Mouse (Mus musculus) forebrain, embryonic 16.5 days (tissue): ENCODE measurements around the gene Flt1. TPM values are rescaled to one million over a fixed set of nuclear protein-coding genes. Genes with fewer than 3 reads are reported as not detected.

Source experiments
- ATAC-seq: fragments of 200-750 bp; cut with Nextera tagmentation; 2 replicates; pipeline ENCODE4 v1.8.0; 2017; ENCODE audit warnings: mild to moderate bottlenecking, moderate library complexity
- H3K27ac ChIP-seq: fragments of 300-500 bp; sonication (generic); 2 replicates; pipeline ENCODE4 v1.5.1; 2014; ENCODE audit warnings: low read length, control low read depth
- H3K27me3 ChIP-seq: fragments of 300-500 bp; sonication (generic); replicated peaks from 2 replicates; pipeline ENCODE4 v1.6.1; 2014; ENCODE audit warnings: low read length; ENCODE audit not compliant: control insufficient read depth, insufficient read depth
- H3K36me3 ChIP-seq: fragments of 300-500 bp; sonication (generic); 2 replicates; pipeline ENCODE4 v1.6.1; 2014; ENCODE audit not compliant: control insufficient read depth, insufficient read depth
- H3K4me1 ChIP-seq: fragments of 300-500 bp; sonication (generic); replicated peaks from 2 replicates; pipeline ENCODE4 v1.6.1; 2014; ENCODE audit warnings: low read length; ENCODE audit not compliant: control insufficient read depth, insufficient read depth
- H3K4me2 ChIP-seq: fragments of 300-500 bp; sonication (generic); 2 replicates; pipeline ENCODE4 v1.6.1; 2014; ENCODE audit warnings: mild to moderate bottlenecking, low read length, control low read depth
- H3K4me3 ChIP-seq: fragments of 300-500 bp; sonication (generic); replicated peaks from 2 replicates; pipeline ENCODE4 v1.5.1; 2014; ENCODE audit warnings: mild to moderate bottlenecking, low read length, control low read depth
- H3K9ac ChIP-seq: fragments of 300-500 bp; sonication (generic); replicated peaks from 2 replicates; pipeline ENCODE4 v1.6.1; 2014; ENCODE audit warnings: low read depth, low read length, control low read depth
- H3K9me3 ChIP-seq: fragments of 300-500 bp; sonication (generic); 2 replicates; pipeline ENCODE4 v1.6.1; 2016; ENCODE audit warnings: low read length; ENCODE audit not compliant: control insufficient read depth
- WGBS: fragments of 180-500 bp; shearing (Covaris S2); extraction: QIAGEN DNeasy Blood & Tissue Kit; methylation state at CpG from one replicate; pipeline ENCODE4 v1.1.7; 2014; 5-methylcytosine and 5-hydroxymethylcytosine counted together
- polyA plus RNA-seq: library from polyadenylated mRNA; unstranded; fragments of >200 nt; fragmentation: Nextera tagmentation; extraction: Ambion mirVana; gene quantifications from 2 replicates; pipeline ENCODE4 v1.2.1, GENCODE M21; 2015

Flt1 gene
- polyA plus RNA-seq, 1 experiment from 2014 or later = 13.0 TPM

DNA sequence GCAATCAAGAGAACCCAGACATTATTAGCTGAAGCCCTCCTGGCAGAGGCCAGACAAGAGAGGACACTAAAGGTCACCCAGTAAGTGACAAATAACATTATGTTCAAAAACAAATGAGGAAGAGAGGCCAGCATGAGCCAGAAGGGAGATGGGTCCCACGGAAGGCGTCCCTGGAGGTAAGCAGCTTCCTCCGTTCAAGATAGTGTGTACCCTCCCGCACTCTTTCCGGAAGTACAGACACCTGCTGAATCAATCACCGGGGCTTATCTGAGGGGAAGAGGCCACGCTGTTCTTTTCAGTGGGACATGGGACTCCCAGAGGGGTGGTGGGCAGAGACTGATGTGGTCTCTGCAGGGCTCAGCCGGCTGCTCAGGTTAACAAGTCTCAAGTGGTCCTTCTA lies 146.1 kb downstream of the Flt1 start:
- Histone ChIP-seq H3K4me1 (no peaks in the 10 kb centered on the region), H3K36me3 (no peaks in the 10 kb centered on the region), H3K4me3 (no peak overlapping the region), H3K9me3 (no peaks in the 10 kb centered on the region), H3K9ac (no peak overlapping the region), H3K4me2 (no peak overlapping the region), H3K27ac (no peak overlapping the region), H3K27me3 (no peaks in the 10 kb centered on the region)
- ATAC-seq = no peak
- 83% methylated on average over 8 of the region's 8 CpGs for WGBS

DNA sequence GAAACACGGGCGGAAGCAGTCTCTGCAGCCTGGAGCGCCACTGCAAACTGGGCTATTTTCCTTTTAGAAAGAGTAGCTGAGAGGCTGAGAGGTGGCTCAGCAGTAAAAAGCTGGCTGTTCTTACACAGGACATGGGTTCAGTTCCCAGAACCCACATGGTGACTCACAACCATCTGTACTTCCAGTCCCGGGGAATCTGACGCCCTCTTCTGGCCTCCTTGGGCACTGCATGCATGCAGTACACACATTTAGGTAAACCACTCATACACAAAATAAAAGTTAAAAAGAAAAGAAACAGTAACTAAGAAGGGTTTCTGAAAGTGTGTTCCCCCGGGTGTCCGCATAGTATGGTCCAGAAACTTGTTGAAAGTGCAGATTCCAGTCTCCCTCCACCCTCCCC lies 146.7 kb downstream of the Flt1 start:
- no peak overlapping the region for H3K4me2 ChIP-seq
- H3K9me3 ChIP-seq = no peaks in the 10 kb centered on the region
- no peak overlapping the region for H3K9ac ChIP-seq
- no peaks in the 10 kb centered on the region for H3K4me1 ChIP-seq
- H3K4me3 ChIP-seq = no peak overlapping the region
- no peaks in the 10 kb centered on the region for H3K36me3 ChIP-seq
- ATAC-seq = no peak
- WGBS = 91% methylated on average over 7 of the region's 7 CpGs
- no peak overlapping the region for H3K27ac ChIP-seq
- H3K27me3 ChIP-seq = no peaks in the 10 kb centered on the region

DNA sequence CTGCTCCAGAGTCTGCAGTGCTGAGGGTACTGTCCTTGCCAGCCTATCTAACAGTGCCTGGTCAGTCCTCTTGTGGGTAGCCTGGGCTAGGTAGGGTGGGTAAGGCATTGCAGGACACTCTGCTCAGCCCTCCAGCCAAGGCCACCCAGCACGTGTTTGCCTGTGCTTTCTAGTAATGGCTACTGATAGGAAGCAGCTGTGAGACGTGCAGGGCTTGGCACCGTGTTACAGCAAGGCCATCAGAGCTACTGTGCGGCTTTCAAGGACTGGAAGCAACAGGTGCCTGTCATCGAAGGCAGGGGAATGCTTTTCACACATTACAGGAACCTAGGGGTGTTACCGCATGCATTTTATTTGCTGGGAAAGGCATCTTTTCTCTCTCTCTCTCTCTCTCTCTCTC lies 148.8 kb downstream of the Flt1 start:
- 83% methylated on average over 6 of the region's 6 CpGs for WGBS
- Histone ChIP-seq H3K36me3 (no peaks in the 10 kb centered on the region), H3K27me3 (no peaks in the 10 kb centered on the region), H3K9me3 (no peaks in the 10 kb centered on the region), H3K4me3 (no peak overlapping the region), H3K9ac (no peak overlapping the region), H3K27ac (no peak overlapping the region), H3K4me1 (no peaks in the 10 kb centered on the region), H3K4me2 (no peak overlapping the region)
- no peak for ATAC-seq

- Histone ChIP-seq H3K36me3 (no peaks in the 10 kb centered on the region), H3K4me3 (no peak overlapping the region), H3K4me1 (no peaks in the 10 kb centered on the region), H3K4me2 (no peak overlapping the region), H3K9ac (no peak overlapping the region), H3K27ac (no peak overlapping the region), H3K27me3 (no peaks in the 10 kb centered on the region), H3K9me3 (no peaks in the 10 kb centered on the region)
- WGBS = 65% methylated on average over 8 of the region's 8 CpGs
- ATAC-seq = no peak
Observed at GRCm38 (mm10) chr5:147574517-147574916, 151.3 kb downstream of the Flt1 start.

- no peak for ATAC-seq
- Histone ChIP-seq H3K4me3 (no peak overlapping the region), H3K9ac (no peak overlapping the region), H3K27me3 (no peaks in the 10 kb centered on the region), H3K27ac (no peak overlapping the region), H3K4me2 (no peak overlapping the region), H3K9me3 (no peaks in the 10 kb centered on the region), H3K4me1 (no peaks in the 10 kb centered on the region), H3K36me3 (no peaks in the 10 kb centered on the region)
- 93% methylated on average over 1 of the region's 1 CpGs for WGBS
Observed at GRCm38 (mm10) chr5:147573555-147573954, 152.3 kb downstream of the Flt1 start.

DNA sequence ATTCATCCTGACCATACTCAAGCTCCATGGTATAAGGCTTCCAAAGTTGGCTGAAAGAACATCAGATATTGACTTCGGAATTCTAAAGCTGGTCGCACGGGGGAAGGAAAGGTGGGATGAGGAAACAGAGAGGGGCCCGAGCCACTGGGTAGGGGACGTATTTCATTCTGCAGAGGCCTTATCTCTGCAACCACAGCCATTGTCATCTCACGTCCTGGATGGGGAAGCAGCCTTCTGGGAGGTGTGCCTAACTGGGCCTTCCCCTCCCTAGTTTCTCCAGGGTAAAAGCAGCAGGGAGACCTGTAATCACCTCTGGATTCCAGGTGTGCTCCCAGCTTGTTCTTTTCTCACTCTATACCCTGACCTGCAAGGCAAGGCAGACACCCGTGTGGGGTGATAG lies 153.1 kb downstream of the Flt1 start:
- no peak overlapping the region for H3K27ac ChIP-seq

GRCm38 (mm10) chr5:147566335-147566734 lies 159.5 kb downstream of the Flt1 start:
- no peak overlapping the region for H3K4me3 ChIP-seq

More for the DNA sequence above, 153.1 kb downstream of the Flt1 start:
- Histone ChIP-seq H3K4me1 (no peaks in the 10 kb centered on the region), H3K4me2 (no peak overlapping the region), H3K27me3 (no peaks in the 10 kb centered on the region), H3K4me3 (no peak overlapping the region), H3K9ac (no peak overlapping the region), H3K36me3 (no peaks in the 10 kb centered on the region), H3K9me3 (no peaks in the 10 kb centered on the region)
- 88% methylated on average over 7 of the region's 7 CpGs for WGBS
- ATAC-seq = no peak

DNA sequence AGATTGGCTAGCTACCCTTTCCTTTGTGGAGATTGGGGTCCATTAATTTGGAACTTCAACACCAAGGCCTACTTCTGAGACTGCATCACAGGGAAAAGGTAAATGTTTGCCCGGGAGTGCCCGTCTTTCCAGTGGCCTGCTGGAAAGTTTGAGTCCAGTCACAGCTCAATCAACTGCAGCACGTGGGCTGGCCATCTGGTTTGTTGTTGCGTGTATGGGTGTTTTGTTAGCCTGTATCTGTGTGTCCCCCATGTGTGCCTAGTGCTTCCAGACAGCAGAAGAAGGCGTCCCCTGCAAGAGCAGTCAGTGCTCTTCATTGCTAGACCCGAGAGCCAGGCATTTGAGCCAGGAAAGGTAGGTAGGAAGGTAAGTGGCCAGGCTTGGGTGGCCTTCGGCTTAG lies 160.4 kb downstream of the Flt1 start:
- no peaks in the 10 kb centered on the region for H3K9me3 ChIP-seq
- no peak for ATAC-seq
- H3K4me1 ChIP-seq = no peaks in the 10 kb centered on the region
- no peaks in the 10 kb centered on the region for H3K27me3 ChIP-seq
- no peak overlapping the region for H3K9ac ChIP-seq
- H3K4me3 ChIP-seq = no peak overlapping the region
- H3K36me3 ChIP-seq = no peaks in the 10 kb centered on the region
- 89% methylated on average over 7 of the region's 7 CpGs for WGBS
- no peak overlapping the region for H3K27ac ChIP-seq
- no peak overlapping the region for H3K4me2 ChIP-seq

More at GRCm38 (mm10) chr5:147566335-147566734, 159.5 kb downstream of the Flt1 start:
- Histone ChIP-seq H3K27ac (no peak overlapping the region), H3K36me3 (no peaks in the 10 kb centered on the region), H3K9me3 (no peaks in the 10 kb centered on the region), H3K27me3 (no peaks in the 10 kb centered on the region), H3K4me2 (no peak overlapping the region), H3K4me1 (no peaks in the 10 kb centered on the region), H3K9ac (no peak overlapping the region)
- ATAC-seq = no peak
- 68% methylated on average over 7 of the region's 7 CpGs for WGBS

DNA sequence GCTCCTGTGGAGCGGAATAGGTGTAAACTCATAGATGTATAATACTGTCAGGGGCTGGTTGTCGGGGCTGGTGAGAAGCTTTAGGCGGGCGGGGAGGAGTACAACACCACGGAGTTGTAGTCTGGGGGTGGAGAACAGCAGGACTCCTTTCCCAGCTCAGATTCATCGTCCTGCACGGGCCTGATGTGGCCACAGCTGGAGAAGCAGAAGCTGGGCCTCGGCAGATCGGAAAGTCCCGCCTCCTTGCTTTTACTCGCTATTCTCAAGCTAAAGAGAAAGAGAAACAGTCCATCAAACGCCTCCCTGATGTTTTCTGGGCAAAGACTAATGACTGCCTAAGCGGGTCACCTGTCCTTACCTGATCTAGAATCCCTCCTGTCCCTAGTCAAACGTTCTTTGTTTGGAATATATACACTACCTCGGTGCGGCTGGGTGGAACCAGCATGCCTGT lies 161.6 kb downstream of the Flt1 start:
- H3K36me3 ChIP-seq = no peaks in the 10 kb centered on the region
- ATAC-seq = no peak
- no peak overlapping the region for H3K27ac ChIP-seq
- H3K4me2 ChIP-seq = no peak overlapping the region
- no peaks in the 10 kb centered on the region for H3K9me3 ChIP-seq
- 23% methylated on average over 16 of the region's 16 CpGs for WGBS
- H3K9ac ChIP-seq = no peak overlapping the region
- no peak overlapping the region for H3K4me3 ChIP-seq
- no peaks in the 10 kb centered on the region for H3K4me1 ChIP-seq
- no peaks in the 10 kb centered on the region for H3K27me3 ChIP-seq

DNA sequence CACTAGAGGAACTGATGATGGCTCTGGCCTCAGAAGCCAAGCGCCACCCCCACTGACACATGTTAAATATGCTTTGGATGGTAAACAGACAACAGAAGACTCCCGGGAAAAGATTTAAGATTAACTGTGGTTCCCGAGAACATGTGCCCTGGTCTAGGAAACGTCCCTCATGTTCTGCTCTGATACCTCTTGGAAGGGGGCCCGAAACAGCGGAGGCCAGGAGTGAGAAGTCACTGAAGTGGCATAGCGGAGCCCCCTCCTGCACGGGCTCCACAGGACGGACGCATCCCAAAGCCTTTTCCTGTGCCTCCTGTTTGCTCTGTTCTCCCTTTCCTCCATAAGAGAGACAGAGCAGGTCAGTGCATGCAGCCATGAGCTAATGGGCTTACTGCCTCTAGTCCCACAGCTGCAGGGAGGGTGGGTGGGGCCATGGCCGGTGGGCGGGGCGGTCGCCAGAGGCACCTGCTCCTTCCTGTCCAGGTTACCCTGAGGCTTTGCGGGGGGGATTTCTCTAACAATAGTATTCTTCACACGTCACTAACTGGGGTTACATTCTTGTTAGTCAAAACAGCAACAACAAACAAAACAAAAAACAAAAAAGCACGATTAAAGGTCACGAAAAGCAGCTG lies 162.2 kb downstream of the Flt1 start:
- Histone ChIP-seq H3K9me3 (no peaks in the 10 kb centered on the region), H3K9ac (no peak overlapping the region), H3K27me3 (no peaks in the 10 kb centered on the region), H3K27ac (no peak overlapping the region), H3K4me2 (no peak overlapping the region), H3K4me3 (no peak overlapping the region), H3K4me1 (no peaks in the 10 kb centered on the region), H3K36me3 (no peaks in the 10 kb centered on the region)
- 35% methylated on average over 18 of the region's 18 CpGs for WGBS
- ATAC-seq = no peak
